8 mouse cellular contexts compared by ENCODE assay signal in the genomic region with DNA sequence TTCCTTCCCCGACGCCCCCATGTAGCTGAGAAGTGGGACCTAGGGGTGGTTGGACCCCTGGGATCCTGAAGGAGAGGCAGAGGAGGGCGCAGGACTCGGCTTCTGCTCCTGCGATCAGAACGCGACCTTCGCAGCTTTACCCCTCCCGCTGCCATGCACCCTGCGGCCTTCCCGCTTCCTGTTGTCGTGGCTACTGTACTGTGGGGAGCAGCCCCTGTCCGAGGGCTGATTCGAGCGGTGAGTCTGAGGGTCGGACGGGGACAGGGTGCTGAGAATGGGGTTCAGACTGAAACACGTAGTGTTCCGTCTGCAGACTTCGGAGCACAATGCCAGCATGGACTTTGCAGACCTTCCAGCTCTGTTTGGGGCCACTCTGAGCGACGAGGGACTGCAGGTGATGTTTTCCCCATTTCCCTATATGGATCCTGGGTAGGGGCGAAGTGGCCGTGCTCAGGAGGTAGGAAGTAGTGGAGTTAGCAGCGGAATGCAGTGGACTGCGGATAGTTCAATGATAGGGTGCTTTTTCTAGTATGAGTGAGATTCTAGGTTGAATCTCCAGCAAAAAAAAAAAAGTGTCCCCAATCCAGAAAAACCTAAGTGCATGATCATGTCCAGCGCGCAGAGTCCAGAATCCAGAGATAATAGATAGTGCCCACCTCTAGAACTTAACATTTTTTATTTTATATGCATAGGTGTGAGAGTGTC. TPM values are rescaled to one million over a fixed set of nuclear protein-coding genes. Genes with fewer than 3 reads are reported as not detected.
DNase-seq lines count a peak whose midpoint lies in the region; ATAC-seq lines count a peak whose summit lies in the region.

No protein-coding gene starts in this region.

- WGBS in neural tube, embryonic 11.5 days, result 5% methylated on average over 28 of the region's 28 CpGs
- 3% methylated on average over 28 of the region's 28 CpGs for WGBS in heart, embryonic 14.5 days
- 4% methylated on average over 28 of the region's 28 CpGs for WGBS in limb, embryonic 10.5 days
- 6% methylated on average over 28 of the region's 28 CpGs for WGBS in midbrain, embryonic 15.5 days

- H3K4me2 ChIP-seq in neural tube, embryonic 11.5 days (ENCODE audit: low read depth), result peak overlapping the region; percentile 96
- peak overlapping the region; percentile 99 for H3K4me2 ChIP-seq in heart, embryonic 14.5 days (ENCODE audit: low read length)
- peak overlapping the region; percentile 97 for H3K4me2 ChIP-seq in midbrain, embryonic 15.5 days

- peak overlapping the region; percentile 79 for H3K9ac ChIP-seq in neural tube, embryonic 11.5 days (ENCODE audit: low read length)
- H3K9ac ChIP-seq in heart, embryonic 14.5 days (ENCODE audit: low read length), result peak overlapping the region; percentile 83
- peak overlapping the region; percentile 67 for H3K9ac ChIP-seq in midbrain, embryonic 15.5 days

- no peaks in the 10 kb centered on the region for H3K27me3 ChIP-seq in neural tube, embryonic 11.5 days (ENCODE audit: control insufficient read depth, insufficient read depth, low read length)
- H3K27me3 ChIP-seq in heart, embryonic 14.5 days (ENCODE audit: control insufficient read depth, insufficient read depth, low read length), result no peaks in the 10 kb centered on the region
- H3K27me3 ChIP-seq in limb, embryonic 10.5 days (ENCODE audit: low read depth, poor library complexity, severe bottlenecking), result no peaks in the 10 kb centered on the region
- no peaks in the 10 kb centered on the region for H3K27me3 ChIP-seq in midbrain, embryonic 15.5 days (replicated peaks)

- peaks cover 26% of the 10 kb centered on the region for H3K4me1 ChIP-seq in neural tube, embryonic 11.5 days (ENCODE audit: control insufficient read depth, insufficient read depth, low read length)
- peaks cover 8% of the 10 kb centered on the region for H3K4me1 ChIP-seq in brown adipose tissue, adult 24 weeks (ENCODE audit: control insufficient read depth, insufficient read depth, insufficient read length, low read length)
- peaks cover 20 to 51% of the 10 kb centered on the region in 2 experiments for H3K4me1 ChIP-seq in heart, embryonic 14.5 days (ENCODE audit: control insufficient read depth in 2 of 2, insufficient read depth in 2 of 2, low read length in 2 of 2)
- H3K4me1 ChIP-seq in limb, embryonic 10.5 days, result peaks cover 61% of the 10 kb centered on the region
- peaks cover 49% of the 10 kb centered on the region for H3K4me1 ChIP-seq in midbrain, embryonic 15.5 days

- peaks cover 22% of the 10 kb centered on the region for H3K36me3 ChIP-seq in neural tube, embryonic 11.5 days (ENCODE audit: control insufficient read depth, insufficient read depth, low read length)
- H3K36me3 ChIP-seq in heart, embryonic 14.5 days (ENCODE audit: control insufficient read depth, insufficient read depth, low read length), result peaks cover 76% of the 10 kb centered on the region
- H3K36me3 ChIP-seq in limb, embryonic 10.5 days, result peaks cover 79% of the 10 kb centered on the region
- H3K36me3 ChIP-seq in midbrain, embryonic 15.5 days (replicated peaks), result peaks cover 42% of the 10 kb centered on the region

- peak overlapping the region; percentile 78 for H3K4me3 ChIP-seq in neural tube, embryonic 11.5 days (ENCODE audit: low read depth, low read length)
- peak overlapping the region; percentile 83 for H3K4me3 ChIP-seq in brown adipose tissue, adult 24 weeks (ENCODE audit: insufficient read depth, low read depth, low read length)
- H3K4me3 ChIP-seq in heart, embryonic 14.5 days (ENCODE audit: control insufficient read depth in 1 of 2, insufficient read depth in 1 of 2, low read depth in 1 of 2, low read length in 2 of 2), result peak overlapping the region; percentile 56 to 66
- H3K4me3 ChIP-seq in limb, embryonic 10.5 days, result peak overlapping the region; percentile 80
- peak overlapping the region; percentile 80 for H3K4me3 ChIP-seq in midbrain, embryonic 15.5 days

- H3K27ac ChIP-seq in neural tube, embryonic 11.5 days (ENCODE audit: low read depth, low read length), result peak overlapping the region; percentile 85
- peak overlapping the region; percentile 97 for H3K27ac ChIP-seq in brown adipose tissue, adult 24 weeks (replicated peaks; ENCODE audit: low read depth, low read length)
- H3K27ac ChIP-seq in heart, embryonic 14.5 days (replicated peaks in 1 of 2; ENCODE audit: control insufficient read depth in 1 of 2, insufficient read depth in 1 of 2, low read depth in 2 of 2, low read length in 2 of 2), result peak overlapping the region; percentile 92 to 97
- H3K27ac ChIP-seq in limb, embryonic 10.5 days, result peak overlapping the region; percentile 95
- peak overlapping the region; percentile 95 for H3K27ac ChIP-seq in midbrain, embryonic 15.5 days

- ATAC-seq in neural tube, embryonic 11.5 days (ENCODE audit: insufficient read depth, low FRiP score, low TSS enrichment), result 0 out of 2 replicates have a peak, but pooled peaks have one; percentile 38
- no peak for ATAC-seq in heart, embryonic 14.5 days (ENCODE audit: insufficient number of reproducible peaks, insufficient read depth, low FRiP score, low read depth)
- ATAC-seq in midbrain, embryonic 15.5 days (replicated peaks), result peak; percentile 27

- H3K9me3 ChIP-seq in neural tube, embryonic 11.5 days (ENCODE audit: control insufficient read depth, low read length), result no peaks in the 10 kb centered on the region
- no peaks in the 10 kb centered on the region for H3K9me3 ChIP-seq in heart, embryonic 14.5 days (ENCODE audit: control insufficient read depth, low read length)
- no peaks in the 10 kb centered on the region for H3K9me3 ChIP-seq in limb, embryonic 10.5 days (replicated peaks)
- H3K9me3 ChIP-seq in midbrain, embryonic 15.5 days, result no peaks in the 10 kb centered on the region

- DNase-seq in neural tube, embryonic 11.5 days (ENCODE audit: low spot score), result peak; percentile 28
- DNase-seq in neural tube, embryonic 10.5 days (ENCODE audit: extremely low spot score, low spot score), result no peak
- peak; percentile 57 for DNase-seq in limb, embryonic 10.5 days (ENCODE audit: low spot score)
- DNase-seq in retina, embryonic 14.5 days (ENCODE audit: low spot score), result no peak
- DNase-seq in gastrocnemius, adult 18-20 months (ENCODE audit: low spot score), result no peak

RNA-seq across cellular contexts. Expression of a gene that starts 0.6 kb away (rescaled TPM):
- polyA plus RNA-seq in neural tube, embryonic 11.5 days (2014; fragmentation: Nextera tagmentation; extraction: Ambion mirVana), result 142 and 146 TPM in 2 replicates
- polyA plus RNA-seq in brown adipose tissue, adult 24 weeks (2012; ENCODE audit: insufficient read depth, insufficient read length, missing spikeins), result 166 and 170 TPM in 2 replicates
- 290 and 303 TPM in 2 replicates for polyA plus RNA-seq in heart, embryonic 14.5 days (2014; fragmentation: Nextera tagmentation; extraction: Ambion mirVana)
- 136 and 160 TPM in 2 replicates for polyA plus RNA-seq in limb, embryonic 10.5 days (2016; fragmentation: Nextera tagmentation; extraction: Ambion mirVana)
- polyA plus RNA-seq in midbrain, embryonic 15.5 days (2015; fragmentation: Nextera tagmentation; extraction: Ambion mirVana), result 180 and 181 TPM in 2 replicates
- total RNA-seq in gastrocnemius, adult 18-20 months (2021), result 100 to 1,000 TPM; 292 to 304 TPM

RNA-seq across cellular contexts. Expression of a gene that starts 0.8 kb away (rescaled TPM):
- 86.4 and 92.9 TPM in 2 replicates for polyA plus RNA-seq in neural tube, embryonic 11.5 days (2014; fragmentation: Nextera tagmentation; extraction: Ambion mirVana)
- polyA plus RNA-seq in brown adipose tissue, adult 24 weeks (2012; ENCODE audit: insufficient read depth, insufficient read length, missing spikeins), result 44.0 and 52.3 TPM in 2 replicates
- polyA plus RNA-seq in heart, embryonic 14.5 days (2014; fragmentation: Nextera tagmentation; extraction: Ambion mirVana), result 73.2 and 75.9 TPM in 2 replicates
- polyA plus RNA-seq in limb, embryonic 10.5 days (2016; fragmentation: Nextera tagmentation; extraction: Ambion mirVana), result 85.0 and 104 TPM in 2 replicates
- 114 and 122 TPM in 2 replicates for polyA plus RNA-seq in midbrain, embryonic 15.5 days (2015; fragmentation: Nextera tagmentation; extraction: Ambion mirVana)
- total RNA-seq in gastrocnemius, adult 18-20 months (2021), result 10 to 100 TPM; 35.3 to 37.2 TPM

RNA-seq across cellular contexts. Expression of a gene that starts 6.6 kb away (rescaled TPM):
- polyA plus RNA-seq in neural tube, embryonic 11.5 days (2014; fragmentation: Nextera tagmentation; extraction: Ambion mirVana), result 1,399 and 1,464 TPM in 2 replicates
- 244 and 265 TPM in 2 replicates for polyA plus RNA-seq in brown adipose tissue, adult 24 weeks (2012; ENCODE audit: insufficient read depth, insufficient read length, missing spikeins)
- 1,353 and 1,384 TPM in 2 replicates for polyA plus RNA-seq in heart, embryonic 14.5 days (2014; fragmentation: Nextera tagmentation; extraction: Ambion mirVana)
- polyA plus RNA-seq in limb, embryonic 10.5 days (2016; fragmentation: Nextera tagmentation; extraction: Ambion mirVana), result 2,132 and 2,568 TPM in 2 replicates
- 659 and 665 TPM in 2 replicates for polyA plus RNA-seq in midbrain, embryonic 15.5 days (2015; fragmentation: Nextera tagmentation; extraction: Ambion mirVana)
- 100 to 1,000 TPM; 217 to 233 TPM for total RNA-seq in gastrocnemius, adult 18-20 months (2021)

RNA-seq across cellular contexts. Expression of a gene that starts 8.9 kb away (rescaled TPM):
- polyA plus RNA-seq in neural tube, embryonic 11.5 days (2014; fragmentation: Nextera tagmentation; extraction: Ambion mirVana), result 1.3 and 1.6 TPM in 2 replicates
- polyA plus RNA-seq in brown adipose tissue, adult 24 weeks (2012; ENCODE audit: insufficient read depth, insufficient read length, missing spikeins), result not detected in 2 replicates
- polyA plus RNA-seq in heart, embryonic 14.5 days (2014; fragmentation: Nextera tagmentation; extraction: Ambion mirVana), result 0.74 and 1.2 TPM in 2 replicates
- 0.18 and 0.75 TPM in 2 replicates for polyA plus RNA-seq in limb, embryonic 10.5 days (2016; fragmentation: Nextera tagmentation; extraction: Ambion mirVana)
- 0.11 and 0.14 TPM in 2 replicates for polyA plus RNA-seq in midbrain, embryonic 15.5 days (2015; fragmentation: Nextera tagmentation; extraction: Ambion mirVana)
- total RNA-seq in gastrocnemius, adult 18-20 months (2021), result under 1 TPM in 1 of 2 experiments, not detected in 1; 0.09 TPM

RNA-seq across cellular contexts. Expression of a gene that starts 9.1 kb away (rescaled TPM):
- polyA plus RNA-seq in neural tube, embryonic 11.5 days (2014; fragmentation: Nextera tagmentation; extraction: Ambion mirVana), result 39.3 and 48.9 TPM in 2 replicates
- 40.8 and 79.3 TPM in 2 replicates for polyA plus RNA-seq in brown adipose tissue, adult 24 weeks (2012; ENCODE audit: insufficient read depth, insufficient read length, missing spikeins)
- polyA plus RNA-seq in heart, embryonic 14.5 days (2014; fragmentation: Nextera tagmentation; extraction: Ambion mirVana), result 468 and 495 TPM in 2 replicates
- polyA plus RNA-seq in limb, embryonic 10.5 days (2016; fragmentation: Nextera tagmentation; extraction: Ambion mirVana), result 67.8 and 75.6 TPM in 2 replicates
- polyA plus RNA-seq in midbrain, embryonic 15.5 days (2015; fragmentation: Nextera tagmentation; extraction: Ambion mirVana), result 8.0 and 8.3 TPM in 2 replicates
- total RNA-seq in gastrocnemius, adult 18-20 months (2021), result 1,000 to 10,000 TPM; 5,616 to 7,081 TPM

Comparison
In these comparisons a context has a peak if more than half of its experiments do, and no peak if none do; other contexts are left out.
1. DNase-seq: peak in neural tube, embryonic 11.5 days (single experiment) and limb, embryonic 10.5 days (single experiment); none in neural tube, embryonic 10.5 days (single experiment), retina, embryonic 14.5 days (single experiment) and gastrocnemius, adult 18-20 months (single experiment).
2. Peak in every context shown above with its lines, with median percentiles within 50 percentile points of each other: H3K27ac ChIP-seq, H3K4me2 ChIP-seq, H3K4me3 ChIP-seq and H3K9ac ChIP-seq.